Comparison of ENCODE assay signal across 8 mouse cellular contexts in the genomic region with DNA sequence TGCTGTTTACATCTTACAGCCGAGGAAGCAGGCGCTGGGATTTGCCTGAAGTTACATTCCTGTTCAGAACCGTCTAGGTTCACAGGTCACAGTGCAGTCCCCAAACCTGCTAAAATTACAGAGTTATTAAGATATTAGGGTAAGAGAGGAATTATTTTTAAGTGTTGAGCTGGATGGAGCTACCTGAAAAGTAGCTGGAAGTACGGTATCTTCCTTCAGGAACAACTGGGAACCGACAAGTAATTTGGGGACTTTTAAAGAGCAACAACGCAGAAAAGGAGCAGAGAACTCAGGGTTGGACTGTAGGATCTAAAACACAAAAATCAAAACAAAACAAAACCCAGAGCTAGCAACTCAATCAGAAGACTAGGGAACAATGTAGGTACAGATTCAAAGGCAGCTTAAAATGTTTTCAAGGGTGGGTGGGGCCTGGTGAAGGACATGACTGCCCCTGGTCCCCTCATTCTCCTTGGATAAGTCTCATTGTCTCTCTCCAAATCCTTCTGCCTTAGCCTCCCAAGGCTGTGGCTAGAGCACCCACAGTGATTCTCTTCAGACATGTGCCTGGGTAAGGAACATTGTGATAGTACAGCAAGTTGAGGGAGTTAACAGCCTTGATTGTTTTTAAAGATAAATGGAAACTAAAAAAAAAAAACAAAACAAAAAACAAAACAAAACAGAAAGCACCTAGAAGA. TPM values are rescaled to one million over a fixed set of nuclear protein-coding genes. Genes with fewer than 3 reads are reported as not detected.
DNase-seq lines count a peak whose midpoint lies in the region; ATAC-seq and TF ChIP-seq lines count a peak whose summit lies in the region.

No protein-coding gene starts in this region.

- TF ChIP-seq POLR2A in embryonic fibroblast, embryonic 13.5 days (IDR thresholded peaks at IDR 0.05; ENCODE audit: low read depth, low read length), result no peak

- peak overlapping the region; percentile 98 for H3K9ac ChIP-seq in liver, embryonic 12.5 days

- H3K27ac ChIP-seq in embryonic fibroblast, embryonic 13.5 days (ENCODE audit: insufficient read depth, low read length), result peak overlapping the region; percentile 90
- H3K27ac ChIP-seq in liver, embryonic 12.5 days, result peak overlapping the region; percentile 96

- peak overlapping the region; percentile 92 for H3K4me2 ChIP-seq in liver, embryonic 12.5 days

- peak; percentile 40 for DNase-seq in cerebellum, adult 9-10 months
- peak; percentile 22 for DNase-seq in 416B (ENCODE audit: low read depth)
- DNase-seq in right cerebral cortex, postnatal 14 days, result no peak
- no peak for DNase-seq in urinary bladder, postnatal 36 days (ENCODE audit: low spot score in 2 of 2)
- no peak for DNase-seq in cerebellum, postnatal 25 days

- H3K4me3 ChIP-seq in embryonic fibroblast, embryonic 13.5 days (ENCODE audit: insufficient read depth, low read length), result peak overlapping the region; percentile 45; the same call in 1 of the 2 replicates
- peak overlapping the region; percentile 94 for H3K4me3 ChIP-seq in liver, embryonic 12.5 days

- TF ChIP-seq CTCF in embryonic fibroblast, embryonic 13.5 days (IDR thresholded peaks at IDR 0.05; ENCODE audit: borderline replicate concordance, insufficient read depth, low read length), result no peak

- no peaks in the 10 kb centered on the region for H3K27me3 ChIP-seq in liver, embryonic 12.5 days (replicated peaks)

- 74% methylated on average over 6 of the region's 6 CpGs for WGBS in liver, embryonic 12.5 days (ENCODE audit: insufficient replicate concordance)

- no peaks in the 10 kb centered on the region for H3K36me3 ChIP-seq in liver, embryonic 12.5 days

- no peak for ATAC-seq in cerebellum, adult (ENCODE audit: insufficient number of reproducible peaks, low FRiP score, low TSS enrichment)
- ATAC-seq in liver, embryonic 12.5 days, result no peak

- no peaks in the 10 kb centered on the region for H3K4me1 ChIP-seq in embryonic fibroblast, embryonic 13.5 days (ENCODE audit: control insufficient read depth, insufficient read depth, low read length)
- peaks cover 28% of the 10 kb centered on the region for H3K4me1 ChIP-seq in liver, embryonic 12.5 days

- no peaks in the 10 kb centered on the region for H3K9me3 ChIP-seq in liver, embryonic 12.5 days (replicated peaks)

RNA-seq across cellular contexts. Expression of a gene that starts 43.9 kb away (rescaled TPM):
- polyA plus RNA-seq in embryonic fibroblast, embryonic 13.5 days (2011; ENCODE audit: insufficient read length, low read depth, missing spikeins), result 31.4 and 40.2 TPM in 2 replicates
- polyA plus RNA-seq in liver, embryonic 12.5 days (2016; fragmentation: Nextera tagmentation; extraction: Ambion mirVana), result 30.0 TPM in 2 replicates

Comparison
In these comparisons a context has a peak if more than half of its experiments do, and no peak if none do; other contexts are left out.
1. DNase-seq: peak in cerebellum, adult 9-10 months (single experiment) and 416B (single experiment); none in right cerebral cortex, postnatal 14 days (single experiment), urinary bladder, postnatal 36 days (0 of 2) and cerebellum, postnatal 25 days (0 of 2).